Mouse (Mus musculus): ENCODE measurements around the gene Galnt17.

Gene Galnt17

GRCm38 (mm10) chr5:131241689-131242088, 66.6 kb downstream of the Galnt17 start:
- no peak for DNase-seq (ENCODE audit: low spot score)

DNA sequence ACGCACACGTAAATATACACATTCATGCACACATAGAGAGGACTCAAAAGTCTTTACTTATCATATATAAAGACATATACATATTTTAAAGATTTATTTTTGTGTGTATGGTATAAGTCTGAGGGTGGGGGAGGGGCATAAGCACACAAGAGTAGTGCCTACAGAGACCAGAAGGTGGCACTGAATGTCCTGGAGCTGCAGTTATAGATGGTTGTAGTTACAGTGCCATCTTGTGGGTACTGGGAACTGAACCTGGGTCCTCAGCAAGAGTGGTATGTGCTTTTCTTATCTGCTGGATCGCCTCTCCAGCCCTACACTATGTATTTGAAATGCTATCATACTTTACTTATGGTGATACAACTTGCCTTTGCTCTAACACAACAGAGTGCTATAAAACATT, 68.5 kb downstream of the Galnt17 start:
- DNase-seq (ENCODE audit: low spot score), result no peak

DNA sequence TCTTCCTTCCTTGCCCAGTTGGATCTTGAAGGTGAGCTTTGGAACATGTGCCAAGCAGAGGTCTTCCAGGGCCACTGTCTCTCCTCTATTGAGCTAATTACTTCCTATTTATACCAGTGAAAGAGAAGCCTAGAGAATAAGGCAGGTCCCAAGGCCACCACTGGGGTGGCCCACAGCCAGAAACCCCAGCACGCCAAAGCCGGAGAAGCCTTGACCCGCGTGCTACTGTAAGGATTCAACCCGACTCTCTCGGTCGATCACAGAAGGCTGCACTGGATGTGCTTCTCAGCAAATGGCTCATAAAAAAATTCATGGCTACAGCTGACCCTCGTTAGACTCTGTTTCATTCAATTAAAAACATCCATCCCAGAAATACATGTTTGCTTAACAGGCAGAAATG, 71.4 kb downstream of the Galnt17 start:
- no peak for DNase-seq (ENCODE audit: low spot score)

DNA sequence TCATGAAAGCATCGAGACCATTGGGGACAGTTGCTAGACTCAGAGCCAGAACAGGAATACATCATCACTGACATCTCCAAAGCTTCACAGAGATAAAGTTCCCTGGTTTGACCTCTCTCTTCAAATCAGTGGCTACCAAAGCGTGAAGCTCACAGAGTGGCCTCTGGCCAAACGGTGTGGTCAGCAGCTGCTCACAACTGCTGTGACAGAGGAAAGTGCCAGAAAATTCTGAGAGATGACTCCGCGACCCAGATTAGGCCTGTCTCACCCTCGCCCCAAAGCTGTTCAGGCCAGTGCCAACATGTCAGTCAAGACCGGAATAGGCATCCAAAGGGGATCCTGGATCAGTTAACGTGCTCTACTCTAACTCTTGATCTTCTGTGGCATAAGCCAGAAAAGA, 74.5 kb downstream of the Galnt17 start:
- no peak for DNase-seq (ENCODE audit: low spot score)

DNA sequence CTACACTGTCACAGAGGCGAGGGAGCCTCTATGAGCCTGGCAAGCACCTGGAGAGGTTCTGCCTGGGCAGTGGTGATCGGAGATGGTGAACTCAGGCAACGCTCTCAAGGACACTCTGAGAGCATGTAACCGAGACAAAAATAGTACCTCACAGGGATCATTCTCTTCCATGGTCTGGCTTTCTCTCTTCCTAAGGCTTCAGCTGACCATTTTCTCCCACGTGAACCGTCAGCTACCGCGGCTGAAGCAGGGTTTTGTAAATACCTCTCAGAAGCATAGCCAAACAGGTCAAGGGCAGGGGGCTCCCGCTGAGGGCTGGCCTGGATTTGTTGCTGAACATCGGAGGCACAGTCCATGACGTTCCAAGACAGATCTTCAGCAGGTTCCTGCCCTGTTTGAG, 77.2 kb downstream of the Galnt17 start:
- no peak for DNase-seq (ENCODE audit: low spot score)

DNA sequence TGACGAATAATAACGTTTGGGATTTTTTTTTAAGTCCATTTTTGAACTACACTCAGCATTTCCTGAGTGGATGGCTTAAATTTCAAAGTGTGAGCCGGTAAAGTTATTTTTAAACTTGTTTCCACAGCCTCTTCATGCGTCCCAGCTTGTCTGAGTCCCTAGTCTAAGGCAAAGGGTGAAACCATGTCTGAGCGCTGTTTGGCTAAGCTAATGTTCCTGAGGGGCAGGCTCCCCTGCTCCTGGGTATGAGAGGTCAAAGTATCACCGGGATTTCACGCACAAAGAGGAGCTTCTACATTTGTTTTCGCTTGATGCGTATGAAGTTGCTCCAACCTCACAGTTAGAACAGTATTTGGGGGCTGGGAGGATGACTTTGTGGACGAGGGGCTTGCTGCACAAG, 78.6 kb downstream of the Galnt17 start:
- no peak for DNase-seq (ENCODE audit: low spot score)

DNA sequence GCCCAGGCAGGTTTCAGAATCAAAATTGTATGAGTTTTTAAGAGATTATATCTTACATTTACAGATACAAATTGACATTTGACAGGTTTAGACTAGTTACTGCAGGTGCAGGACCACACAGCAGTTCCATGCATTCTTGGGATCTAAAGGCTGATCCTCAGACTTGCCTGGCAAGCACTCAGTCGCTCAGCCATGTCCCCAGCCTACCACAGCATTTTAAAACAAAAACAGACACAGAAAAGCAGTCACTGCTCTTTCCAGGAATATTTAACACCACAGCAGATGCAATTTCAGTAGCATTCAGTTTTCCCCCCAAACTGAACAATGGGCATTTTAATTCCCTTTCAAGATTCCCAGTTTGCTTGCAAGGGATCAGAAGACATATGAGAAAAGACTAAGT, 84.9 kb downstream of the Galnt17 start:
- DNase-seq (ENCODE audit: low spot score), result no peak

GRCm38 (mm10) chr5:131222498-131223244, 85.6 kb downstream of the Galnt17 start:
- DNase-seq (ENCODE audit: low spot score), result no peak

DNA sequence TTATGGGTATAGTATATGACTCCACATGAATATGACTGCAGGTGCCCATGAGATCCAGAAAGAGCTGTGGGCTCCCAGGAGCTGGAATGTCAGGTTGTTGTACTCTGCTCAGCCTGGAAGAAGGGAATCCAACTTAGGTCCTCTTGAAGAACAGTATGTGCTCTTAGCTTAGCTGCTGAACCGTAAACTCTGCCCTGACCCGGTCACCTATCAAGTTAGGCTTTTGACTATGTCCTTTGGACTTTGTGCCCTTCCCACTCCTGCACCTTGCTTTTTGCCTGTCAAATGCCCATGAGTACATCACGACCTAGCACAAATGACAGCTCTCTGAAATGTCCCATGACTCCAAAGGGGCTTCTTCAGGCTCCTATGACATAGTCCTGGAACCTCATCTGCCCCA, 90.1 kb downstream of the Galnt17 start:
- no peak for DNase-seq (ENCODE audit: low spot score)

GRCm38 (mm10) chr5:131211618-131212017, 96.7 kb downstream of the Galnt17 start:
- no peak for DNase-seq (ENCODE audit: low spot score)

GRCm38 (mm10) chr5:131201146-131201545, 107.2 kb downstream of the Galnt17 start:
- DNase-seq (ENCODE audit: low spot score), result no peak

- no peak for DNase-seq (ENCODE audit: low spot score)
Measured at GRCm38 (mm10) chr5:131192311-131192710, 116.0 kb downstream of the Galnt17 start.

DNA sequence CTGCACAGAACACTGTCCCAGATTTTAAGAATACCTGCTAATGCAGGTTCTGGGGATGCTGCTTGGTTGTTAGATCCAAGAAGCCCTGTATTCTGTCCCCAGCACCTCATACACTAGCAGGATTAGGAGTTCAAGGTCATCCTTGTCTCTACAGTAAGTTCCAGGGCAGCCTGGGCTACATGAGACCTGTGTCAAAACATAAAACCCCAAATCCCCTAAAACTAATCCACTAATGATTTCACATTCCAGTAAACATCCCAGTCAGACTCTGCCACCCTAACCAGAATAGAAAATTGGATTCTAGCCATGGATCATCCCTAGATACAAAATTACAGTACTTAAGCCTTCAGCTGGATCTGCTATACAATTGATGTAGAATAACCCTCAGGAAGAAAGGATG, 123.7 kb downstream of the Galnt17 start:
- DNase-seq (ENCODE audit: low spot score), result no peak

- DNase-seq (ENCODE audit: low spot score), result no peak
Measured at GRCm38 (mm10) chr5:131181231-131181630, 127.1 kb downstream of the Galnt17 start.

DNA sequence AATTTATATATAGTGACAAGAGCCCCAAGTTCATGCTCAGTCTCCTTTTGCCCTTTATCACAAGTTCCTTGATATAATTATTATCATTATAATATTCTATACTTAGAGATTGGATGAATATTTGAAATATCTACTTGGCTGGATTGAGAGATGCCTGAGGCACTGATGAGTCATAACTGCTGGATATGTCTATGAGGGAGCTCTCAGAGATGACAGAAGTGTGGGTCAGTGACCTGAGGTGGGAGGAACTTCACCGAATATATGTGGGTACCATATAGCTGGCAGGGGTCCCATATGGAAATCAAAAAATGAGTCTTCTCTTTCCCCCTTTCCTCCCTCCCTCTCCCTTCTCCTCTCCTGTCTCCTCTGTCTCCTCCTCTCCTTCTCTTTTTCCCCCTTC, 127.5 kb downstream of the Galnt17 start:
- no peak for DNase-seq (ENCODE audit: low spot score)

DNA sequence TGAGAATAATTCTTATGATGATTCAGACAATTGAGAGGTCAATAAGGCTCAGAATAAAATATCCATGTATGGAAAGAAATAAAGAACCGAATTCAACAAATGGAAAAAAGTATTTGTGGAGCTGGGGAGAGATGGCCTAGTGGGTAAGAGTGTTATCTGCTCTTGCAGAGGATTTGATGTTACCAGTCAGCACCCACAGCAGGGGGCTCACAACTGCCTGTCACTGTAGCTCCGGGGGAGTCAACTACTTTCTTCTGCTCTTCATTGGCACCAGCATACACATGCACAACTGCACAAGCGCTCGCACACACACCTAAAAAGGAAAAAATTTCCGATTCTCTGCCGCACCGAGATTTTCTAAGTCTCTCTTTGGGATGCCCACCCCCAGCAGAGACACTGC, 130.4 kb downstream of the Galnt17 start:
- DNase-seq (ENCODE audit: low spot score), result no peak

DNA sequence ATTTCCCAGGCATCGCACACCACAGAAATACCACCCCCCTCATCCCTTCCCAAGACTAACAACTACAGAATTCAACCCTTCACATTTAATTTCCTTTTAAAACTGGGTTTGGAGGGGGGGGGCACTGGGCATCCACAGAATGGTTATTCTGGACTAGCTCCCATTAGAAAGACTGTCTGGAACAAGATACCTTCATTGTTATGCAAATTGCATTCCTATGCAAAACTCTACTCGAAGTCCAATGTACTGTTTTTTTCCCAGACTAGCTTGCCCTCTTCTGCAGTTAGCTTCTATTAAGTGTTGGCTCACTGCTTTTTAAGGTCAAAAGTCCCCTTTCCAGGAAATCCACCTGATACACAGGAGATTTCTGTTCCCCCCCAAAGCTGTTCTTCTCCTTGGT, 131.1 kb downstream of the Galnt17 start:
- DNase-seq (ENCODE audit: low spot score), result no peak

DNA sequence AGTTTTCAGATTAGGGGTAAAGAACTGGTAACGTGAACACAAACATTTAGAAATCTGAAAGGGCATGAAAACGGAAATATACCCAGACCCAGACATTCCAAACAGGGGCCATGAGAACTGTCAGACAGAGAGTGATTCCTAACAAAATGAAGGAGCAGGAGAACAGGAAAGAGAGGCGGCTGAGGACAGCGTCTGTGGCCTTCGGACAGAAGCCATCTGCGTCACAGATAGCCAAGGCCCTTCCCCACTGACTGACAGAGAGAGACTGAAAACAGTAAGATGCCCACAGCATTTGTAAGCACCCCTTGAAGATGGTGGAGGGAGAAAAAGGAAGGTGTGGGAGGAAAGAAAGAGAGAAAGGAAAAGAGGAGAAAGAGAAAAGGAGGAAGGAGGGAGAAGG, 139.1 kb downstream of the Galnt17 start:
- DNase-seq (ENCODE audit: low spot score), result no peak

DNA sequence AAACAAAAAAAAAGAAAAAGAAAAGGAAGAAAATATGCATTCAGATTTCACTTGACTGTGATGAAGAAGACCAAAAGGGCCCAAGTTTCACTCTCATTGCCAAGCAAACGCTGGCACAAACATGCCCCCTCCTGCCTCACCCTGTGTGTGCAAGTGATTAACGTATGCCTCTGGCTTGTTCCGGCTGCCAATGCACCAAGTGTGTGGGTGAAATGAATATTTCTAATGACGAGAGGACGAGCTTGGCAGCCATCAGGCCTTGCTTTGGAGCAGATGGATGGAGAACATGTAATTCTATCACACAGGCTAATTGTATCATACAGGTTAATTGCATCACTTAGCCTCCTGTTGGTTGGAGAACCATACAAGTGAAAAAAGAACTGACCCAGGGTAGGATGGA, 140.9 kb downstream of the Galnt17 start:
- DNase-seq (ENCODE audit: low spot score), result no peak

DNA sequence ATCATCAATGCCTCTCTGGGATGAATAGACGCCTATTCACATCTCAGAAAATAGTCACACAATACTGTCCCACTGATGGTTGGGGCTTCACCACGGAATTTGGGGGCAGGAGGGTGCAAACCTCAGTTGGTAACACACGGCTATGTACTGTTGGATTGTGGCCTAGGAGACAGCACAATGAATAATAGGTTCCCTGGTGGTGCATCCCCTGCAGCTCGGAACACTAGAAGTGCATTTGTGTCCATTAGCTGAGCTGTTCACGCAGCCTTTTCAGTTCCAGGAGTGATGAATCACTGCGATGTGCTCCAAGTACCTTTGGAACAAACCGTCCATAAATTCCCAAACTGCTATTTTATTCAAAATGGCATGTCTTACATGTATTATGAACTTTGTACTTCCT, 142.6 kb downstream of the Galnt17 start:
- peak; percentile 3 for DNase-seq (ENCODE audit: low spot score)

- DNase-seq (ENCODE audit: low spot score), result no peak
Measured at GRCm38 (mm10) chr5:131157866-131158265, 150.4 kb downstream of the Galnt17 start.

GRCm38 (mm10) chr5:131156323-131156722, 152.0 kb downstream of the Galnt17 start:
- DNase-seq (ENCODE audit: low spot score), result no peak

DNA sequence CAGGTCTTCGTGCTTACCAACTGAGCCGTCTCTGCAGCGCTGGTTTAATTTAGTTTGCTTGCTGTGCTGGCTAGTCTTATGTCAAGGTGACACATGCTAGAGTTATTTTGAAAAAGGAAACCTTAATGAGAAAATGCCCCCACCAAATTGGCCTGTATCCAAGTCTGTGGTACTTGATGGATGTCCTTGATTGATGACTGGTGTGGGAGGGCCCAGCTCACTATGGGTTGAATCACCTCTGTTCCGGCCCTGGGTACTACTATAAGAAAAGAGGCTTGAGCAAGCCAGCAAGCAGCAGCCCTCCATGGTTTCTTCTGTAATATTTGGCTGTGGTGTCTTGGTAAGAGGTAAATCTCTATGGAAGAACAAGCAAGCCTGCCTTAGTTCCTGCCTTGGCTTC, 165.7 kb downstream of the Galnt17 start:
- no peak for DNase-seq (ENCODE audit: low spot score)

DNA sequence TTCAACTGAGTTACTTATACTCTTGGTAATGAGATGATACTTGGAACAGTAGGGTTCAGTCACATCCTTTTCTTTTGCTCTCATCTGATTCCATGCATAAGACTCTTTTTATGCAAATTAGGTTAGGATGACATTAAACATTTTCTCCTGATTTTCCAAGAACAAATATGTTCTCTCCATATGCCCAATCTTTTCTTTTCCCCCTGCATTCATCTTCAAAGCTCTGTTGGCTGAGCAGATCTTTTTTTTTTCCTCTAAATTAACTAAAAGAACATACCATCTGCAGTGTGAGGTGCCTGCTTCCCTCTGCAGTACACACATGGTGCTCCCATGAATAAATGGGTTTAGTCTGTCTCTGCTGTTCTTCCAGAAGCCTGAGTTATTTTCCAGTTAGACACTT, 173.5 kb downstream of the Galnt17 start:
- DNase-seq (ENCODE audit: low spot score), result no peak
